Mouse (Mus musculus): ENCODE measurements at regions not wholly inside any gene's neighbourhood (a gene's known extent, or its start where the extent isn't known, plus 50 kb on each side); places are given as distances from the start of the nearest gene placed in this dataset.

DNA sequence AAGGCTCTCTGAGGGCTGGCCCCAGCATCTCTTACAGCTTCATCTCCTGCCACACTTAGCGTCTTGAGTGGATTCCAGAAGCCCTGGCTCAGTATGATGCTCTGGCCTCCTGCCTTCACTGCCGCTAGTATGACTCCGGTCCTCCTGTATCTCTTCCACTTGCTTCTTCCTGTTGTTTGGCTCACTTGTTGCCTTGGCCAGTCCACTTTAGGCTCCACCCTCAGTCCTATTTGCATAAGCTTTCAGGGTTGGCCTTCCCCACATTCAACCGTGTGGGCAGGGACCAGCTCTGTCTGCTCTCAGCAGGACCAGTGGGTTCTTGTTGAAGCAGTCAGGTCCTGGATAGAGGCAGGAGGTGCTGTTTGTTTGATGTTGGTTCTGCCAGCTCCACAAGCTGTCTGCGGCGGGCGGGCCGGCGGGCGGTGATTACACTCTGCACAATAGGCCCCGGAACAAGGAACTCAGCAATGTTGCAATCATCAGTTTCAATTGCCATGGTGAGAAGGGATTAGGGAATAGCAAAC is 232.6 kb upstream of the Chd6 start:
- DNase-seq (ENCODE audit: low spot score in 2 of 2): peak in 1 of 2 experiments; percentile 2

DNA sequence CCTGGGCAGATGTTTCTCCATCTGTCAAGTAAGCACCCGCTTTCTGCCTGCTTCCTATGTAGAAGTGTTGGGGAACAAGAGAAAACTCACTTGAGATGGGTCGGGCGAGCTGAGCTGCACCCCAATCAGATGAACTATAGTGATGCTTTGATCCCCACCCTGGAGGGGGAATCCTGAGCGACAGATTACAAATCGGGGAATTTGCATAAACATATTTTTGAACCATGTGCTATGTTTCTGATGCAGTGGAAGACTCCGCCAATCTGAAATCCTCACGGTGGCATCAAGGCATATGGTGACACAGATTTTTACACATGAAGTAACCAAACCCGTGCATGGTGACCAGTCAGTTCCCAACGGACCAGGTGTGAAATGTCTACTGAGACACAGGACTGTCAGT is 231.4 kb upstream of the Chd6 start:
- DNase-seq (ENCODE audit: low spot score in 2 of 2): no peak

DNA sequence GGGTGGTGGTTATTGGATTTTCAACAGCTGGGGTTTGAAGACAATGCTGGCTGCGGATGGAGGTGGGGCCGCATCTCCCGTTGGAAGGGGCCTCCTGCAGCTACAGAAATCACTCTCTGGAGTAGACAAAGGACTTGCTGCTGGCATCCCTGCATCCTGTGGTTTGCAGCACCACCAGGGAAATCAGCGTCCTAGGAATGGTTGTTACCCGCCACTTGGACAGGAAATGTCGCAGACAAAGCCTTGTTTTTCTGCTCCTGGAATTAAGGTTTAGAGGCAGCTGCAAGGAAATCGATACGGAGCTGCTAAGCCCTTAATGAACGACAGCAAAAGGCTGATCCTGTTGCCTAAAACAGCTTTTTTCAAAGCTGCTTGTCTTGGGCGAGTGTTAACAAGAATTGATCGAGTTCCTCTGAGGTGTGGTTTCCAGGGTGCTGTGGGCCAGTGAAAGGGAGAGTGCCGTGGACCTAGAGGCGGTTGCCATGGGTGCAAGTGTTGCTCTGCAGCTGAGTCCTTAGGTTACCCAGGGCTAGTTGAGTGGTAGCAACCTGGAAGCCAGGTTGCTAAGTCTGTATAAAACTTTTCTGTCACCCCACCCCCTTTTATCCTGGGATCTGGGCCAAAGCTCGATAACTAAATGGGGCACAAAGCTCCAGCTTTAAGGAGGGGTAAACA is 230.6 kb upstream of the Chd6 start:
- DNase-seq (ENCODE audit: low spot score in 2 of 2): no peak

GRCm38 (mm10) chr2:161338953-161339326 is 230.1 kb upstream of the Chd6 start:
- DNase-seq (ENCODE audit: low spot score in 2 of 2): no peak

GRCm38 (mm10) chr2:161332653-161333052 is 223.8 kb upstream of the Chd6 start:
- no peak for DNase-seq (ENCODE audit: low spot score in 2 of 2)

DNA sequence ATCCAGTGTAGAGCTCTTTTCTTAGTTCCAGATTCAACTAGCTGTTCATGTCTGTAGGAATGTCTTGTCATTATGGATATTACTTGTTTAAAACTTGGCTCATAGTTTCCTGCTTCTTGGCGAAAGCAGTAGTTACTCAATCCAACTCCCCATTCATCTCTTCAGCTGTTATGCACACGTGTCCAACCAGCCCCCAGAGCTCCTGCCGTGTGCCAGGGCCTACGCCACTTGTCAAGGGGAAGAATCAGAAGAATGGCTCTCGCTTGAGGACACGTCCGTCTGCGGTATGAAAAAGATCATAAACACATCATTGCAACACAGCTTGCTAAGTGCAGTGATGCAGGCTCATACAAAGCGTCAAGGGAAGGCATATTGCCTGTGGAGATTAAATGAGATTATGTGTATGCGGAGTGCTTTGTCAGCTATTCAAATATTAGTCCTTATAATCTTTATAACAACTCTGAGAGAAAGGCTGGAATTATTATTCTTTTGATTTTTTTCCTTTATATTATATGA is 223.0 kb upstream of the Chd6 start:
- no peak for DNase-seq (ENCODE audit: low spot score in 2 of 2)

DNA sequence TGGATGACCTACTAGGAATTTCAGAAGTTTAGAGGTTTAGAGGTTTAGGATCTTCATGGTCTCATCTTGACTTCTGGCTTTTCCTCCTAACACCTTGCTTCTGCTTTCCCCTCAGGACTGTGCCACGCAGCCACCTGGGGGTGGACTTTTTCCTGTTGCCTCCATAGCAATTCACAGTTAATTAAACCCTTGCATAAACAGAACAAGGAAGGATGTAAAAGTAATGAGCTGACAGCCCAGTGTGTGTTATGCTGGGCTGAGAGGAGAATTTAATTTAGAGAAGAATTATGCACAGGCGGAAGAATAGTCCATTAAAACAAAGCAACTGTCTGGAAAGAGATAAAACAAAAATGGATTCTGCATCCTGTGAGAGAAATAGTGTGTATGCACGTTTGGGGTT is 193.9 kb upstream of the Chd6 start:
- DNase-seq (ENCODE audit: low spot score in 2 of 2): no peak

DNA sequence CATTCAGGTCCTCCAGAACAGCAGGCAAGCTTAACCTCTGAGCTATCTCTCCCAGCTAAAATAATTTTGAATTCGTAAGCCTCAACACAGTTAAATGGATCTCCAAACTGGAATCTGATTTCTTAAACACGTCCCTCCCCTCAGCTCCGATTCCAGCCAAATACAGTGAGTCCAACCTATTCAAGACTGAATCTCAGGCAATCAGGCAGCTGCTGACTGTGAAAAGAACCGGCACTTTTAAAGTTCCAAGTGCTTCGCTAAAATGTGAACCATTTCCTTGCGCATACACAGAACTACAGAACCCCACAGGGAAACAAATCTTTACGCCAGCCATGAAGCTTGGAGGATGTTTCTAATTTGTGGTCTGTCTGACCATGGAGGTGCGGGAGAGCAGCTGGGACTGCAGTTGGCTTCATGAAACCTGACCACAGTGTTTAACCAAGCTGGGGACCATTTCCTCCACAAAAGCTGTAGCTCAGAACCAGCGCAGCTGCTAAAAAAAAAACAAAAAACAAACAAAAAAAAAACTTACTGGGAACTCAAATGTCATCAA is 160.1 kb upstream of the Chd6 start:
- no peak for DNase-seq (ENCODE audit: low spot score in 2 of 2)

DNA sequence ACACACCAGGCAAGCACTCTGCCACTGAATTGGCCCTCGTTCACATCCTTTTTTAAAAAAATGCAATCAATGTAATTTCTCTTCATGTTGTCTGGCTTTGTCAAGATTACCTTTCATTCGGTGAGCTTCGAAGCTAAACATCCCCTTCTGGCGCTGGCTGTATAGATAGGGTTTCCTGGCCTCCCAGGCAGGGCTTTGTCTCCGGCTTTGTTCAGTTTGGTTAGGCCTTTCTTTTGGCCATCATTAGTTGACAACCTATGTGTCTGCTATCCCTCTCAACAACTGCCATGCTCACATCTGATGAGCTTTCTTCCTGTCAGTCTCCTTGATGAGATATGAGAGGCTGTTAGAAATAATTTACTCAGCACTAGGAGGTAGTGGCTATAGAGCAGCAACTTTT is 157.6 kb upstream of the Chd6 start:
- no peak for DNase-seq (ENCODE audit: low spot score in 2 of 2)

- DNase-seq (ENCODE audit: low spot score in 2 of 2): no peak
Measured at GRCm38 (mm10) chr2:161265211-161265610, 156.3 kb upstream of the Chd6 start.

- no peak for DNase-seq (ENCODE audit: low spot score in 2 of 2)
Measured at GRCm38 (mm10) chr2:161252761-161253160, 143.9 kb upstream of the Chd6 start.

- no peak for DNase-seq (ENCODE audit: low spot score in 2 of 2)
Measured at GRCm38 (mm10) chr2:161241665-161242064, 132.8 kb upstream of the Chd6 start.

GRCm38 (mm10) chr2:161237280-161237819 is 128.5 kb upstream of the Chd6 start:
- DNase-seq (ENCODE audit: low spot score in 2 of 2): no peak

DNA sequence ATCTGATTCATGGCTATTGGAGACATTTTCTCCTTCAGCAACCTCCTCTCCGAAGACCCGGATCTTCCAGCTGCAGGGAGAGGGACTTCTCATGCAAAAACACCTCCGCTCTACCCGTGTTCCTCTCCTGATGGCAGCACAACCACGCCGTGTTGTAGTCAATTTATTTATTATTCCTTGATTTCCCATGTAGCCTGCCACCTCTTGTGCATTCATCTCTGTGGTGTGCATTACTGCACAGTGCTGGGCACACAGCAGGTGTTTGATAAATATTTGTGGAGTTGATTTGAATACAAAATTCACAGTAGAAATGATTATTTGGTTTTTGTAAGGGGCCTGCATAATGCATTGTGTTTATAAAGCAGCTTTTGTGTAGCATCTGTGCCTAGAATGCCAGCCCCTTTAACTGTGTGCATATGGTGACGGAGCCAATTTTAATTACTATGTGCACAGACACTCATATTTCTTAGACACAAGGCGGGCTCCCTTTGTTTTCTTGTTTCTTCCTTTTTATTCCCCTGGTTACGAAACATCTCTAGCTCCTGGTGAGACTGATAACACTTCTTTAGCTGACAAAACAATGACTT is 124.4 kb upstream of the Chd6 start:
- no peak for DNase-seq (ENCODE audit: low spot score in 2 of 2)

DNA sequence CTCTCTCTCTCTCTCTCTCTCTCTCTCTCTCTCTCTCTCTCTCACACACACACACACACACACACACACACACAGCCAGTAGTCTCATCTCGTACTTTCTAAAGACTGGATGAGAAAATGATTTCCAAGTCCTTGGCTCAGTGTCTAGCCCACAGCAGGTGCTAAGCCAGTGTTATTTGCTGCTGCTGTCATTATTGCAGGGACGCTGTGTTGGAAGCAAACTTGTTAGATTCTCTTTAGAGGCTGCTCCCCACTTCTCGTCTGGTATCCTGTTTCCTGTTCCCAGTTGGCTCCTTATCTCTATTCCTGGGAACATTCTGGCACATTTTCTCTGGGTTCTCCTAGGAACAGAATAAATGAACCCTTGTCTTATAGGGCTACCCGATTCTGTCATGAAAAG is 122.5 kb upstream of the Chd6 start:
- DNase-seq (ENCODE audit: low spot score in 2 of 2): no peak

DNA sequence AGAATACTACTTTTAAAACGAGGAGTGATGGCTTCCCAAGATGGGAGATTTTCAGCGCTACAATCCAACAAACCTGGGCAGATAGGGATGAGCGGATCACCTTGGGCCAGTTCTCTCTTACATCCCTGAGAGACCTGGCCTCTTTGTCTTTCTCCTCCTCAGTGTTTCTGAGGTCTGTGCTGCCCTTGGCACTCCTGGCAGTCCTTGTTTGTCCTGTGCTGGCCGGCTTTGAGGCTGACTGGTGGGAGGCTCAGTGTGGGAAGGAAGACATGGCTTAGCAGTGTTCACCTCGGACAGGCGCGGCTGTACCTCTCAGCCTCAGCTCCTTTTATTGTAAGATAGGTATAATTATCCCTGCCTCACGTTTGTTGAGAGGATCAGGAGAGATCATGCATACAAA is 106.9 kb upstream of the Chd6 start:
- no peak for DNase-seq (ENCODE audit: low spot score in 2 of 2)

DNA sequence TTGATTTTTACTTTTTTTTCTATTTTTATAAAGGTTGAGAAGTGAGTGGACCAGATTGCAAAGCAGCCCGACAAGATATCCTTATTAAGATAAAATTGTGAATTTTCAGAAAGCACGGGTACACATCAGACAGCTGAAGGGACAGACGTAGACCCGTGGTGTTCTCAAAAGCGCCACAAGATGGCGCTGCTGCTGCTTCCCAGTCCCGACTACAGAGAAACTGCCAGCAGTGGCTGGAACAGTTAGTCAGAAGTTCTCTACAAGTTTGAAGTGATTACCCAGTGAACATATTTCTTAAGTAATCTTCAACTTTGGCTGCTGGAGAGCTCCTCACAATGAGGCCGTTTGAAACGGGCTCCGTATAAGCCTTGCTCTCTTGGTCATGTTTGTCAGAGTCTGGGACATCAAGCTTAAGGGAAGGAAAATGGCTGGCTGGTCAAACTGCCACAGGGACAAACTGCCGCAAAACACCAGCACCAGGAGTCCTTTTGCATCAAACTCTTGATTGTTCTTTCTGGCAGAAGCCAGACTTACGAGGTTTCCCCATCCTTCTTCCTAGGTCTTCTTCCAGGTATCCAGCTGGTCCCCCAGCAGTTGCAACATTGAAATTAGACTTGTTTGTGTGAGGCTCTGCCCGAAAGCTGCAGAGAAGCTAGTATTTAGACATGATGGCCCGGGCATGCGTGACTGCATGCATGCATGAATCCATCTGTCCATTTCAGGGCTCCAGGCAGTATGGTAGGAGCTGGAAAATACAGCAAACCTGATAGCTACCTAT is 106.0 kb upstream of the Chd6 start:
- DNase-seq (ENCODE audit: low spot score in 2 of 2): peak; percentile 69

- DNase-seq (ENCODE audit: low spot score in 2 of 2): no peak
Measured at GRCm38 (mm10) chr2:161212322-161212882, 103.5 kb upstream of the Chd6 start.

DNA sequence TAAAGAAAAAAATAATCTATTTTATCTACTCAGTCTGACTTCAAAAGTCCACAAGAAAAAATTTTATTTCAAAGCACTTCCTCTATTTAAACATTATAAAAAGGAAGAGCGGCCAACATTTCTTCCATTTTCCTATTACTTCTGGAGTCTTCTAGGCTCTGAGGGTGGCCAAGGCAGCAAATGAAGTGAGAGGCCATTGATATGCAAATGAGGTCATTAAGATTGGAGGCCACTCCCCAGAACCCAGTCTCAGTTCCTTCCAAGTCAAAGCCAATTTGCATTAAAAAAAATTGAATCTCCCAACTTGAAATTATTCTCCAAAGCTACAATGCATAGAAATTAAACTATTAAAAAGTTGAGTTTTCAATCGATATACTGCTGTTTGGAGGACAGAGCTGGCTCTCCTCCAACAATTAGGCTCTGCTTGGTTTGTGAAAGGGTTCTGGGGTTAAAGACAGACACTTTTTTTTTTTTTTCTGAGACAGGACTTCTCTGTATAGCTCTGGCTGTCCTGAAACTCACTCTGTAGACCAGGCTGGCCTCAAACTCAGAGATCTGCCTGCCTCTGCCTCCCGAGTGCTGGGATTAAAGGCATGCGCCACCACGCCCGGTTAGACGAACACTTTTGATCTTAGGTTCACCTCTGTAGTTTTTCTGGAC is 88.0 kb upstream of the Chd6 start:
- no peak for DNase-seq (ENCODE audit: low spot score in 2 of 2)

GRCm38 (mm10) chr2:161187516-161187915 is 78.6 kb upstream of the Chd6 start:
- no peak for DNase-seq (ENCODE audit: low spot score in 2 of 2)

GRCm38 (mm10) chr2:161185122-161185521 is 76.2 kb upstream of the Chd6 start:
- DNase-seq (ENCODE audit: low spot score in 2 of 2): no peak
